Mouse (Mus musculus) kidney, postnatal 4 days (tissue): ENCODE results near the gene Stk32c.

Experiments
- DNase-seq, 2 experiments: peaks; one replicate each; pipeline ENCODE4 v3.0.0; 2021; ENCODE audit warnings: mixed read lengths in 2 of 2

Gene Stk32c

DNA sequence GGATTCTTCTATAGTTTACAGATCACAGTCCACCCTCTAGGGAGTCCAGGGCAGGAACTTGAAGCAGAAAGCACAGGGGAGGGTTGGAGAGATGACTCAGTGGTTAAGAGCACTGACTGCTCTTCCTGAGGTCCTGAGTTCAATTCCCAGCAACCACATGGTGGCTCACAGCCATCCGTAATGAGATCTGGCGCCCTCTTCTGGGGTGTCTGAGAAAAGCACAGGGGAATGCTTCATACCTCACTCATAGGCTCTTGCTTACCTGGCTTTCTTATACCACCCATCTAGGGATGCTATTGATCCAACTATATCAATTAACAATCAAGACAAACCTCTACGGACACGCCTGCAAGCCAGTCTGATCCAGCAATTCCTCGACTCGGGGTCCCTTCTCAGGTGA is 21.5 kb downstream of the Stk32c start:
- no peak for DNase-seq

DNA sequence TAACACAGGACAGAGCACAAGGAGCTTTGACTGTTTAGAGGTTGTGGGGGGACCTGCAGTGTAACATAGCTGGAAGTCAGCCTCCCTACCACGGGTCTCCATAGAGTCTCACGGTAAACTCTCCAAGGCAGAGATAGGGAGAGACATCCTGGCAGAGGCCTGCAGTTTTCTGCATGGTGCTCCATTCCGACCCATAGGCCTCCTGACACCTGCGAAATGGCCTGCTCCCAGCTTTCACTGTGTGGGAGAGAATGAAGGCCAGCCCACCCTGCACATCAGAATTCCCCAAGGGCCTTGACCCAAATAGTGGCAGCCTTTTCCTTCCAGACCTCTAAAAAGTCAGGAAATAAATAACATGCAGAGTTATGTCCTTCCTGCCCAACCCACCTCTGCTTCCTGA is 22.5 kb downstream of the Stk32c start:
- no peak for DNase-seq

DNA sequence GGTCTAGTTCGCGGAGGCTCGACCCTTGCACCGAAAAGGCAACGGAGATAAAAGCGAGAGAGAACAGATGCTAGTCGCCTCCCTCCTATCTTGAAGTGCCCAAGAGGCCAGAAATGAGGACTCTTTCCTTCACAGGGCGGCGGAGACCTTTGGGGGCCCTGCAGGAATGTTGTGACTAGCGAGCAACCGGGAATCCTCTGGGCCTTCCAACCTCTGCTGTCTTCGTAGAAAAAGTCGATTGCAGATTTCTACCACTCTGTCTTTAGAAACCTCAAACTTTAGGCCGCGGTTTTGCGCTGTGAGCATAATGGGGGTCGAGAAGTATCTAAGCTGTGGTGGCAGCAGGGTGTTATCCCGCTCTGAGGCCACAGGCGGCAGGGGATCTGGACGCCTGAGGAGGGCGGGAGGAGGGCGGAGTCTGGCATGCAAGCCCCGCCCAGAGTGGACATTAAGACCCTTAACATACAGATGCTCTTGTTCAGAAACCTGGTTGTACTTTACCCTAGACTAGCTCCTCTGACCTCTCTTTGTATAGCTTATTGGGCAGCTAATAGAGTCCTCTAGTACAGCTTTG is 24.4 kb downstream of the Stk32c start:
- peak; percentile 66 to 78 for DNase-seq

DNA sequence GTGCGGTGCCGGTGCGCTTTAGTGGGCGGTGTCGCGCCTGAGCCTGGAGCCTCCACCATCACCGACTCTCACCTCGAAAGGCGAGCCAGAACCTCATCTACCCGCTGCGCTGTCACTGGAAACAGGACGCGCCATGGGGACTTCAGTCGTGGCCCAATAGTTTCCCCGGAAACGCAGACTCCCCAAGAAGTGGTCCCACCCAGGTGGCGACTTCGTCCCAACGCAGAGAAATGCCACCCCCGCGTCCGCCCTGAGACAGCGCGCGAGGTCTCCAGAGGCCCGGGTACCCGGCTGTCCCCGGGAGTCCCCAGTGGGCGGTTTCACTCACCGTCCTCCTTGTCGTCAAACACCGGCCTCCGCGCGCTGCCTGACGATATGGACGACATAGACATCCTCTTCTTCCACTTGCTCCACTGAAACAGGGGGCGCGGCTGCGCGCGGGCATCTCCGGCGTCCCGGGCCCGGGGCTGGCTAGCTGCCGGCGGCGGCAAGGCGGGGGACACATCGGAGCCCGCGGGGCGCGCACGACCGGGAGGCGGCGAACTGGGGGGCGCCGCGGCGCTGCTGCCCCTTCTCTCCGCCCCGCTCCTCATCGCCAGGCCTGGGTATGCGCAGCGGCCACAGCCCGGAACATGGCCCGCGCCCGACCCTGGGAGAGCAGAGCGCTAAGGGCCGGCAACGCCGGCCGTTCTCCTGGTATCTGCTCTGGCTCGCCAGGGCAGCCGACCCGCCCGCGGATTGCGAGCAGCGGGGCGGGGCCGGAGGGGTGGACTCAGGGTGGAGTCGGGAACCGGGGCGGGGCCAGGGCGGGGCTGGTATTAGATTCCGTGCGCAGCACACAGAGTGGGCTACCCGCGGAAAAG is 25.1 kb downstream of the Stk32c start:
- DNase-seq = peak; percentile 91 to 93

DNA sequence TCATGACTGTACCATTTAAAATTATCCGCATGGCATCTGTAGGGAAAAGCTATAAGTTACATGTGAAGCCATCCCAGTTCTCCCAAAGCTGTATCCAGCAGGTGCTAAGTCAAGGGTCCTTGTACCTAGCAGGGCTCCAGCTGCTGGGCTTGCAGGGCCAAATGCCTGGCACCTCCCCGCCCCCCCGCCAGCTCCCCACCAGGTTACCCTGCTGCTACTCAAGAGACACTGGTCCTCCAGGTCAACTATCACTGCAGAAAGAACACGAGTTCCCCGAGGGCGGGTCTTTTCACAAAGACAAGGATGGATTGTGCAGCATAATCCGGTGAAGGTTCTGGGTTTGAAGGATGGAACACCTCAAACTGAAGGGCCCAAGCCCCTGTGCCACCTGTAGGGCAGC is 25.8 kb downstream of the Stk32c start:
- DNase-seq = no peak

DNA sequence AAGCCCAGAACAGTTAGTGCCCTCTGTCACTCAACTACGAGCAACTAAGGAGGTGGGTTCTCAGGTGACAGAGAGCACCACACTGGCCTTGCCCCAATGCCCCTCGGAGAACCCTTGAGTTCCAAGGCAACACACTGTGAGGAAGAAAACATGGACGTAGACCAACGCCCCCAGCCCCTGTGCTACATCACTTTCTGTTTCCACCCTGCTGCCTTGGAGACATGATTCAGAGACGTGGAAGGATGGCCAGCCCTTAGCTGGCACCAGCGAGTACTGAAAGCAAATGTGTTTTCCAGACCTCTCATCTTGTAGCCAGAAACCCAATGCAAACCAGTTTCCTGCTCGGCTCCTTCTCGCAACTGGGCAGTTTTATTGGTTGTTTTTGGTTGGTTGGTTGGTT is 26.7 kb downstream of the Stk32c start:
- DNase-seq = no peak

DNA sequence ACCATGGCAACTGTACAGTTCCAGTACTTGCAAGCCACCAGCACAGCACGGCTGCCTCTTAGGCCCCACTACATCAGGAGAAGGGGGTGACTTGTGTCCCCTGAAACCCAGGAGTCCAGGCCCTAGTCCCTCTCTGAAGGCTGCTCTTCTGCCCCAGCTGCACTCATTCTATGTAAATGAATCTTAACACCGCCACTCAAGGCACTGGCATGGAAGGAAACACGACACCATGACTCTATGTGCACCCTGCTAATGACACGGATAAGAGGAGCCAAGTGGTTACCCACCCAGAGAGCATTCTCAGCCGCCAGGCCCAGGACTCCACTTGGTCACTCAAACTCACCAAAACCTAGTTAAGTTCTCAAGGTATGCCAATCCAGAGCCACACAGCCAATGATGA is 27.1 kb downstream of the Stk32c start:
- no peak for DNase-seq

DNA sequence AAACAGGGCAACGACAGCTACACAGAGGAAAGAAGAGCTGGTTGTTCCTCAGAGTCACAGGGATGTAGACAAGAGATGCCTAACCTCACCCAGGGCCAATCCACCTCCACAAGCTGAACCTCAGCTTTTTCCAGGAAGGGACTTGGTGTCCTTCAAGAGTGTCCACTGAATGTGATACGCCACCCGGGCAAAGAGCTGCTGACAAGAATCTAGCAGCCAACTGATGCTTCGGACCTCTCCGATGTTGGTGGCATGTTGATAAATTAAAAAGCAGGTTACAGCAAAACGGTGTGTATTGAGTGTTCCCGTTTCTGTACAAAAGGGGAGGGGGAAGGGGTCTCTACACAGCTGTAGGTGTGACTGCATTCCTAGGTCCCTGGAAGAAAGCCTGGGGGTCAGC is 28.3 kb downstream of the Stk32c start:
- no peak for DNase-seq

DNA sequence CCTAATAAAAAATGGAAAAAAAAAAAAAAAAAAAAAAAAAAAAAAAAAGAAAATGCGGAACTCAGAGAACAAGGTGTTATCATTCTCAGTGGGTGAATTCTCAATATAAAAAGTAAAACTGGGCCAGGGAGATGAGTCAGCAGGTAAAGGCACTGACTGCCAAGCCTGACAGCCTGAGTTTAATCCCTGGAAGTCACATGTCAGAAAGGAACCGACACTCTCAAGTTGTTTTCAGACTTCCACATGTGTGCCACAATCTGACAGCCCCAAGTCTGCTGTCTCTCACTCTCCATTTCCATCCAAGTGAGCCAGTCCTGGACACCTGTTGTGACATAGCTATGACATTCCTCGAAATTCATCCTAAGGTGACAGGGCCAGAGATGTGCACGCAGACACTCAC is 28.7 kb downstream of the Stk32c start:
- DNase-seq = no peak

DNA sequence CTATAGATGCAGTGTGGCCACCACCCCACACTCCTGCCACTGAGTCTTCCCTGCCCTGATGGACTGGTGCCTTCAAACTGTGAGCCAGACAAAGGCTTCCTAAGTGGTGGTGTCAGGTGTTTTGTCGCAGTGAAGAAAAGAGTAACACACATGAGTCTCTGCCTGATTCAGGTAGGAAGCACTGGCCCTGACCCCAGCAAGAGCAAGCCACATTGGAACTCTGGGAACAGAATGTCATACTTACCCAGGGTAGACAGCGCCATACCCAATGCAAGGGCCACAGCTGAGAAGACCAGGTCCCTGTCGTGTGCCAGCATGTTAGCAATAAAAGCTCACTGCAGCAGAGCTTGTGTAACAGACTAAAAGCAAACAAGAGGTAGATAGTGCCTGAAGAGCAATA is 33.0 kb downstream of the Stk32c start:
- no peak for DNase-seq

DNA sequence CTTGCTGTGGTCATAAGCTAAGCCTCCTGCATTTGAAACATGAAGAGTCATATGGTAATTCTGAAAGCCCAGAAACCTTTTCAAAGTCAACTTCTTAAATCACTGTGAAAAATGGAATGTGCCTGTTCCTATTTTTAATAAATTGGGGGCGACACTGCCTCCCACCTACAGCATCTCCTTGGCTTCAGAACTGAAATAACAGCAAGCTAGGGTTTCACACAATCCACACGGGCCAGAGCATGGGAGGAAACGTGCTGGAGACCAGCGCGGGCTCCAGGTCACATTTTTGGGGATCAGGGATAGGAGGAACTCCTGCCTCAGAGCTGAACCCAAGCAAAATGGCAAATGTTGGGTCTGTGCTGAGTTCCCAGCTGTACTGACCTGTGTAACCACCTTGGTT is 33.8 kb downstream of the Stk32c start:
- DNase-seq = no peak

DNA sequence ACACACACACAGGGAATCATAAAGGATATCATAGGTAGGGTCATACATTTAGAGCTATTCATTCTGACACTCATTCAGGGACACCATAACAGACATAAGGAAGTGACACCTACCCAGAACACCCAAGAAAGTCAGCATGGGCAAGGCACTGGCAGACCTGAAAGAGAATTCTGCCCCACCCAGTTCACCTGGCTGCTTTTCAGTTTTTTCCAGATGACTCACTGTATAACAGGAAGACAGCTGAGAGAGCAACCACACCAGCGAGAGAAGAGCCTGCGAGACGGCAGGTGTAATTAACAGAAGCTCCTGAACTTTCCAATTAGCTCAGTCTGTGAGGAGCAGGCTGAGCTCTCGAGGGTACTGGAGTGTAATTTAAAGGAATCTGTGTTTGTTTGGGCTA is 44.0 kb downstream of the Stk32c start:
- no peak for DNase-seq

DNA sequence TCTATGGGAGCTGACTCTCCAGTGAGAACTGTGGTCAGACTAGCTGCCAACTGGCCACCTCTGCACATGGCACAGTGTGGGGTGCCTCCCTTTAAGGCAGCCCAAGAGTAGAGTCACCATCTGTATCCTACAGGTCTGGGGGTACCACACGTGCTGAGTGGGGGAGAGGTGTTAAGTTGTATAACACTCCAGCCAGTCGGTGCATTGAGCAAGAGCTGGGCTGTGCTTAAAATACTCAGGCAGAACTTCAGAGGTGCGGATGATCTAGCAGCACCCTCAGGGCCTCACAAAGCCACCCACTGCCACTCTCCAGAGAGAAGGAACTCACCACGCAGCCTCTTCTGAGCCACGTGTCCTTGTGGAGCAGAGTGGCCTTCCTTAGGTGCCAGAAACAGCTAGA is 48.7 kb downstream of the Stk32c start:
- no peak for DNase-seq

DNA sequence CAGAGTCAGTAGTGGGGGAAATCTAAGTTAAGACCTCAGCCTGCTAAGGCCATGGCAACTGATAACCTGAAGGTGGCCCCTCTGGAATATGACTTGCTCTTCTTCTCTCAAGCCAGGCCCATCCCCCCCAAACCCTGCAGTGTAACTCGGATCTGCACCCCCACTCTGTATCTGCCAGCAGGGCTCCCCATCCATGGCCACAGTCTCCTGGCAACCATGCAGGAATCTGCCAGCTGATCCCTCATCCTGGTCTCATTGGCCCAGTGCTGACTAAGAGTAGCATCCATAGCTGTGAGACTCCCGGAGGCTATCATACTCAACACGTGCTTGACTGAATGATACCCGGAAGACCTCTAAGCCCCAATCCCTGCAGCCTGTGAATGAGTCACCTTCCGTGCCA is 54.2 kb downstream of the Stk32c start:
- no peak for DNase-seq

DNA sequence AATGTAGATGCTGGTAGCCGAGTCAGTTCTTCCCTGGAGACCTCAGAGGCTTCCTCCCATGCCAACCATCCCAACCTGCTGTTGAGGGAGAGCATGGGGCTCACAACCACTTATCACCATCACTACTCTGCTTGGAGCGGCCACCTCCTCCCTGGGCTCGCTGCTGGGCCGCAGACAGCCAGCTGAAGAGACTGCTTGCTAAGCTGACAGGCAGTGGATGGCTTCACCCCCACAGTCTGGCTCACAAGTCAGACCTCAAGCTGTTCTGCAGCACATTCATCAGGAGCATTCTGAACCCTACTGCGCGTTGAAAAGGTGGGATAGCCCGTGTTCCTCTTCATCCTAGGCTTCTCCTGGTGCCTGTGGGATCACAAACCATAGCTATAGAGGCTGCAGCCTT is 54.6 kb downstream of the Stk32c start:
- no peak for DNase-seq

DNA sequence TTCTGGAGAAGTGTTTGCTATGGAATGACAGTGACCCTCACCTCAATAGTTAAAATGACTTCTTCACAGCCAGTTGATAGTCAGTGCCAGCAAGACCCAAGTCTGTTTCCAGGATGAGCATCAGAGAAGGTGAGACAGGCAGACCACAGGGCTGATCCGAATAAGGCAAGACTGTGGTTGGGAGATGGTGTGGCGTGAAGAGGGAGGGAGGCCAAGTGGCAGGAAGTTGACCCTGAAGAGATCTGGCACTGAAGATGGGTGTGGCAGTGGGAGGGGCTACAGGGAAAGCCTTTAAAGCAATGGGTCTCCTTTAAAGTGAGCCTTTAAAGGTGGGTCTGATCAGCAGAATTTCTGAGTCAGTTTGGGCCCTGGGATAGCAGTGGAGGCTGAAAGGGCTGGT is 55.6 kb downstream of the Stk32c start:
- no peak for DNase-seq

DNA sequence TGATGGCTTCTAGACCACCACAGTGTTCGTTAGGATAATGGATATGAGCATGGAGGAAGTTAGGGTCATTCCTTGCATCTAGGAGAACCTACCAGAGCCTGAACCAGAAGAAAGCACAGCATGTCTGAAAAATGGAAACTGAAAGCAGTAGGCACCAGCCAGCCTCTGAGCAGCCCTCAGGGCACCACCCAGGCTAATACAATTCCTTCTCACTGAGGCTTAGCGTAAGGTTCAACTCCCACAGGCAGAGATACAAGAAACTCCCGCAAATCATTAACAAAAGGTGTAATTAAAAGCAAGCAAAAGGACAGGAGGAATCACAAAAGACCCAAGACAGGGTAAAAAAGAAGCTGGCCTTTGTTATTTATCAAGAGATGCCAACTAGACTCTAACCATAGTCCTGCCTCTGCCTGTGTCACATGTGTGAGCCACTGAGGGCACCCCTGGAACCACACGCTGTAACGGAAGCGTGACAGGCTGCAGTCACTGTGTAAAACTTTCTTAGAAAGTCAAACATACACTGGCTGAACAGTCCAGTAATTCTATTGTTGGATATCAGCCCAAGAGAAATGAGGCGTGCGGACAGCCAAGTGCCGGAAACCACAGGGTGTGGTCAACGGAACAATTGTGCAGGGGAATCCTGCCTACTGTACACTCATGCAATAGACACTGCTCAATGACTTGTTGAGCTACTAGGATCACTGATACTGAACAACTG is 56.6 kb downstream of the Stk32c start:
- peak; percentile 29 to 57 for DNase-seq

DNA sequence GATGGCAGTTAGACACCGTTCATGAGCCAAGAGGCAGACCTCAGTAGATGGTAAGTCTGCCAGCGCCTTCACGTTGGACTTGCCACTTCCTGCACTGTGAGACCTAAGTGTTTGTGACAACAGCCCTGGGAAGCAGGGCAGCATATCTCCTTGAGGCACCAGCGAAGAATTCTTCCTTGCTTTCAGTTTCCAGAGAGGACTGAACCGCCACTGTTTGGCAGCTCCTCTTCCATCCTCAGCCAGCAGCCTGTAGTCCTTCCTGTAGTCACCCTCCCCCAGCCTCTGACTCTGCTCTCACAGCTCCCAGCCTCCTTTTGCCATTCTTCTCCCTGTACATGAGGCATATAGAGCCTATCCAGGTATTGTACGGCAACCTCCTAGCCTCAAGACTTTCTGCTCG is 60.2 kb downstream of the Stk32c start:
- no peak for DNase-seq

DNA sequence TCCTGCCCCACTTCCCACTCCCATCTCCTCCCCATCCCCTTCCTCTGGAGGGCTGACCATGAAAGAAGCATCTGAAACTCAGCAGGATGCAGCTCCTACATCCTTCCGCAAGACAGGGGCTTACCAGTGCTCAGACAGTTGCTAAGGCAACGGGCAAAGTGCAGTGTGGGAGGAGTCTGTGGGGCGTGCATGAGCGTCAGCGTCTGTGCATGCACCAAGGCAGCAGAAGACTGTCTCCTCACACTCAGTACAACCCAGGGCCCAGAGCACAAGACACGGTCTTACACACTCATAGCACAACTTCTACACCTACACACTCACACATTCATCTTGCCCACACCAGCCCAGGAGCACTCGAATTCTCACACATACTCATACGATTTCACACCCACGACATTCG is 62.0 kb downstream of the Stk32c start:
- DNase-seq = peak; percentile 69 to 77

DNA sequence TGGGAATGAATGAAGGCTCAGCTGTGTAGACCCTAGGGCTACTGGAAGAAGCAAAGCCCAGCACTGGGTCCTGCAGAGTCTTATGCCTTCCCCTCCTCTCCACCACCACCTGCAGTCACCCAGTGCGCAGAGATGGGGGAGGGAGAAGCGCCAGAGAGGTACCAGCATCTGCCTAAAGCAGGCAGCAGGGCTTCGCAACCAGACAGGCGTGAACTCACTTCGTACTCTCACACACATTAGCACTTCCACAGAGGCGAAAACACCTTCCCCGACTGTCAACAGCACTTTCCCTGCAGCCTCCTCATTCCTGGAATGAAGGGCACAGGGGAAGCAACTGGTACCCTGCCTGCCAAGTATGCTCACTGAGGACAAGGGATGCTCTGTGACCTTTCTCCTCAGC is 63.7 kb downstream of the Stk32c start:
- no peak for DNase-seq

DNA sequence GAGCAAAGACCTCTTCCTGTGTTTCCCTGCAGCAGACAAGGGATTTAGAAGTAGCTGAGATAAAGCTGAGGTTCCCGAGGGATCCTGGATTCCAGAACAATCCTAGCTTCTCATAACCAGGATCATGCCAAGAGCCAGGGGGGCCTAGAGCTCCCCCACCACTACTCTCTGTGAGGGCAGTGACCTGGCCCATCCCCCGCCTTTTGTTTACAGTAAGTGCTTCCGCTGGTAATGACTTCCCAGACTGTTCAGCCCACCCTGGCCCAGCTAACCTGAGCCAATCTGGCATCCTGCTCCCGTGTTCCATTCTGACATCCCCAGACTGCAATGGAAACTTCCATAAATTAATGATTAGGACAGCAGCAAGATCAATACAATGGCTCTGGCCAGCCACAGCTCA is 65.7 kb downstream of the Stk32c start:
- DNase-seq = peak; percentile 35 to 54

DNA sequence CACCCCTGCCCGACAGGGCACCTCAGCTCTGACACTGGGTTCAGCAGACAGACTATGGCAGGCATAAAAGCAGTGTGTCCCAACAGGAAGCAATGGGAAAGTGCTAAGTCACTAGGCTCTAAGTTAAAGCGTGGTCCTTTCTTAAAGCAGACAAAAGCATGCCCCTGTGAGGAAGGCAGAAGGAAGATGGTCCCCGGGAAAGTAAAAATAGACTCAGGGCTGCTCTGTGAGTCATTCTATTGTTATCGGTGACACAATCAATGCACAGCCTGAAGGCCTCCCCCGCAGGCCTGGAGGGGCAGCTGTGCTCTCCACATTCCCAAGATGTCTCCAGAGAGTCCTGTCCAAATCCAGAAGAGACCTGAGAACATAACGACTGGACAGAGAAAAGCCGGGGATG is 67.2 kb downstream of the Stk32c start:
- no peak for DNase-seq

DNA sequence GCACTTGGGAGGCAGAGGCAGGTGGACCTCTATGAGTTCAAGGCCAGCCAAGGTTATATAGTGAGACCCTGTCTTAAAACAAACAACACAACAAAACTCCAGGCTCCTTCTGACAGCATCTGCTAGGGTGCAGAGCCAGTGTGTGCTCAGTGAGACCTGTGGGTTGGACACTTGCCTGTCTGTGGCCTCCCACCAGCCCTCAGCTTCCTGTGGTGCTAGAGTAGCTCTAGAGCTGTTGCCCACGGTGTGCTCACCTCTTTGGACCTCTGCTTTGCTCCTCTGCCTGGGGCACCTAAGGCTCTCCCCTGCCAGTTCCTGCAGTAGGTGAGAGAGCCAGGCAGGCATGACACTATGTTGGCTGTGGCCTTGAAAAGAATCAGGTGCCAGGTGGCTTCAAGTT is 69.3 kb downstream of the Stk32c start:
- DNase-seq = no peak

DNA sequence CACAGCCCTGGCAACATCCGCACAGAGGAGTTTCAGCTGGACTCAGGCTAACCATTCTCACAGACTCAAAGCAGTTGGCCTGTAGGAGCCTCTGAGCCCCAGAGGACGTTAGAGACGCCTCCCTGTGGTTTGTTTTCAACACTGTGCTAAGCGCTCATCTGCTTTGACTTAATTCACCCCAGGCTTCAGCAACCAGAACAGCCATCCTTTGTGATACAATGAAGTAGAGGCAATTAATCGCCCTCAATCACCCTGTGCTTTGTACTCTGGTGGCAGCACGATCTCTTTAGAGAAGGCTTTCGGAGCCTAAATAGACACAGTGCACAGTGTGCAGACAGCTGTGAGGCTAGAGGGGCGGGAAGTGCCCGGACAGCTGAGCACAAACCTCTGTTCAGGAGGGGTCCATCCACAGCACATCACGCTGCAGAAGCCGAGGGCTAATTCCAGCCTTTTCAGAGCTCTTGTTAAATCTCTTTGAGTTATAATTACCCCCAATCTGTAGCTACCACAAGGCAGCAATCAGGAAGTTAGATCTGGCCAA is 73.1 kb downstream of the Stk32c start:
- no peak for DNase-seq
